Mouse (Mus musculus) embryonic facial prominence, embryonic 10.5 days (tissue): Measurements from ENCODE around the gene Mcrip1. TPM values are rescaled to one million over a fixed set of nuclear protein-coding genes. Genes with fewer than 3 reads are reported as not detected.
"Not testable (repeated sequence)": the region's sequence is repeated elsewhere in the genome, so short reads cannot be mapped to it uniquely, and the experiment has no call there.

Experiments used
- DNase-seq: peaks from one replicate; pipeline ENCODE4 v3.0.0-alpha.2; 2017; ENCODE audit warnings: low spot score
- H3K27ac ChIP-seq: fragments of 300-500 bp; sonication (generic); replicated peaks from 2 replicates; pipeline ENCODE4 v1.5.1; 2016; ENCODE audit warnings: mild to moderate bottlenecking
- H3K27me3 ChIP-seq: fragments of 300-500 bp; sonication (generic); replicated peaks from 2 replicates; pipeline ENCODE4 v1.6.1; 2016; ENCODE audit warnings: low read depth, mild to moderate bottlenecking; ENCODE audit not compliant: poor library complexity, severe bottlenecking
- H3K36me3 ChIP-seq: fragments of 300-500 bp; sonication (generic); replicated peaks from 2 replicates; pipeline ENCODE4 v1.6.1; 2016; ENCODE audit warnings: mild to moderate bottlenecking, moderate library complexity
- H3K4me1 ChIP-seq: fragments of 300-500 bp; sonication (generic); 2 replicates; pipeline ENCODE4 v1.6.1; 2016
- H3K4me3 ChIP-seq: fragments of 300-500 bp; sonication (generic); 2 replicates; pipeline ENCODE4 v1.5.1; 2016; ENCODE audit warnings: mild to moderate bottlenecking, moderate library complexity
- H3K9me3 ChIP-seq: fragments of 300-500 bp; sonication (generic); 2 replicates; pipeline ENCODE4 v1.6.1; 2016; ENCODE audit warnings: mild to moderate bottlenecking
- WGBS: fragments of 180-500 bp; shearing (Covaris S2); methylation state at CpG from one replicate; pipeline ENCODE4 v1.1.7; 2016; 5-methylcytosine and 5-hydroxymethylcytosine counted together
- polyA plus RNA-seq: library from polyadenylated mRNA; unstranded; fragments of >200 nt; fragmentation: Nextera tagmentation; extraction: Ambion mirVana; gene quantifications from 2 replicates; pipeline ENCODE4 v1.2.1, GENCODE M21; 2016

Gene Mcrip1
- polyA plus RNA-seq, 1 experiment from 2014 or later: 221 TPM

- Histone ChIP-seq H3K27me3 (0 out of 2 replicates have a peak, but pooled peaks cover 4% of the 10 kb centered on the region), H3K4me3 (peak overlapping the region; percentile 29; the same call in 1 of the 2 replicates), H3K36me3 (no peaks in the 10 kb centered on the region), H3K4me1 (peaks cover 30% of the 10 kb centered on the region), H3K9me3 (no peaks in the 10 kb centered on the region), H3K27ac (no peak overlapping the region)
- DNase-seq: peak; percentile 90
- 16% methylated on average over 17 of the region's 17 CpGs for WGBS
Measured at GRCm38 (mm10) chr11:120515611-120516010, 33.9 kb downstream of the Mcrip1 start.

GRCm38 (mm10) chr11:120514262-120514661, 35.3 kb downstream of the Mcrip1 start:
- DNase-seq, H3K9me3 ChIP-seq, H3K36me3 ChIP-seq, H3K27ac ChIP-seq, H3K27me3 ChIP-seq, H3K4me3 ChIP-seq: not testable (repeated sequence)
- peaks cover 29% of the 10 kb centered on the region for H3K4me1 ChIP-seq
- 90% methylated on average over 2 of the region's 2 CpGs for WGBS

- no peak for DNase-seq
- WGBS: 44% methylated on average over 6 of the region's 6 CpGs
- no peak overlapping the region for H3K27ac ChIP-seq
- H3K9me3 ChIP-seq: no peaks in the 10 kb centered on the region
- no peak overlapping the region for H3K4me3 ChIP-seq
- H3K36me3 ChIP-seq: no peaks in the 10 kb centered on the region
- peaks cover 29% of the 10 kb centered on the region for H3K4me1 ChIP-seq
- H3K27me3 ChIP-seq: 0 out of 2 replicates have a peak, but pooled peaks cover 4% of the 10 kb centered on the region
Measured at GRCm38 (mm10) chr11:120512790-120513453, 36.6 kb downstream of the Mcrip1 start.

GRCm38 (mm10) chr11:120510375-120511030, 39.0 kb downstream of the Mcrip1 start:
- no peaks in the 10 kb centered on the region for H3K9me3 ChIP-seq
- peak overlapping the region; percentile 48 for H3K4me3 ChIP-seq
- peak; percentile 39 for DNase-seq
- peaks cover 29% of the 10 kb centered on the region for H3K4me1 ChIP-seq
- 0 out of 2 replicates have a peak, but pooled peaks cover 4% of the 10 kb centered on the region for H3K27me3 ChIP-seq
- peak overlapping the region; percentile 78 for H3K27ac ChIP-seq
- 4% methylated on average over 16 of the region's 16 CpGs for WGBS
- H3K36me3 ChIP-seq: no peaks in the 10 kb centered on the region

- Histone ChIP-seq H3K4me3 (peak overlapping the region; percentile 48), H3K27me3 (0 out of 2 replicates have a peak, but pooled peaks cover 4% of the 10 kb centered on the region), H3K9me3 (no peaks in the 10 kb centered on the region), H3K36me3 (no peaks in the 10 kb centered on the region), H3K27ac (no peak overlapping the region), H3K4me1 (peaks cover 29% of the 10 kb centered on the region)
- DNase-seq: peak; percentile 10
- 27% methylated on average over 4 of the region's 4 CpGs for WGBS
Measured at GRCm38 (mm10) chr11:120509940-120510339, 39.6 kb downstream of the Mcrip1 start.

- H3K9me3 ChIP-seq: no peaks in the 10 kb centered on the region
- H3K36me3 ChIP-seq: no peaks in the 10 kb centered on the region
- 92% methylated on average over 9 of the region's 9 CpGs for WGBS
- H3K27me3 ChIP-seq: 0 out of 2 replicates have a peak, but pooled peaks cover 4% of the 10 kb centered on the region
- peak; percentile 7 for DNase-seq
- H3K4me3 ChIP-seq: no peak overlapping the region
- H3K4me1 ChIP-seq: peaks cover 29% of the 10 kb centered on the region
- no peak overlapping the region for H3K27ac ChIP-seq
Measured at GRCm38 (mm10) chr11:120508290-120508870, 41.1 kb downstream of the Mcrip1 start.

GRCm38 (mm10) chr11:120507611-120508289, 41.8 kb downstream of the Mcrip1 start:
- no peaks in the 10 kb centered on the region for H3K36me3 ChIP-seq
- H3K4me1 ChIP-seq: peaks cover 23% of the 10 kb centered on the region
- 0 out of 2 replicates have a peak, but pooled peaks cover 4% of the 10 kb centered on the region for H3K27me3 ChIP-seq
- WGBS: 86% methylated on average over 13 of the region's 13 CpGs
- DNase-seq: peak; percentile 7
- H3K9me3 ChIP-seq: no peaks in the 10 kb centered on the region
- no peak overlapping the region for H3K4me3 ChIP-seq
- no peak overlapping the region for H3K27ac ChIP-seq

GRCm38 (mm10) chr11:120506899-120507298, 42.6 kb downstream of the Mcrip1 start:
- Histone ChIP-seq H3K9me3 (no peaks in the 10 kb centered on the region), H3K4me3 (no peak overlapping the region), H3K36me3 (no peaks in the 10 kb centered on the region), H3K27ac (no peak overlapping the region), H3K27me3 (0 out of 2 replicates have a peak, but pooled peaks cover 4% of the 10 kb centered on the region), H3K4me1 (peaks cover 21% of the 10 kb centered on the region)
- WGBS: 63% methylated on average over 4 of the region's 4 CpGs
- DNase-seq: peak; percentile 15

- H3K9me3 ChIP-seq: no peaks in the 10 kb centered on the region
- no peak for DNase-seq
- H3K4me3 ChIP-seq: no peak overlapping the region
- 86% methylated on average over 3 of the region's 3 CpGs for WGBS
- H3K27ac ChIP-seq: no peak overlapping the region
- H3K27me3 ChIP-seq: no peaks in the 10 kb centered on the region
- peaks cover 14% of the 10 kb centered on the region for H3K4me1 ChIP-seq
- H3K36me3 ChIP-seq: no peaks in the 10 kb centered on the region
Measured at GRCm38 (mm10) chr11:120505661-120506060, 43.9 kb downstream of the Mcrip1 start.

- peak; percentile 7 for DNase-seq
- Histone ChIP-seq H3K27ac (no peak overlapping the region), H3K9me3 (no peaks in the 10 kb centered on the region), H3K36me3 (peaks cover 32% of the 10 kb centered on the region), H3K4me1 (peaks cover 6% of the 10 kb centered on the region; the same call in 1 of the 2 replicates), H3K4me3 (no peak overlapping the region), H3K27me3 (no peaks in the 10 kb centered on the region)
- WGBS: 94% methylated on average over 4 of the region's 4 CpGs
Measured at GRCm38 (mm10) chr11:120501701-120502100, 47.8 kb downstream of the Mcrip1 start.

- Histone ChIP-seq H3K27me3 (no peaks in the 10 kb centered on the region), H3K36me3 (peaks cover 39% of the 10 kb centered on the region), H3K27ac (no peak overlapping the region), H3K4me3 (no peak overlapping the region), H3K9me3 (no peaks in the 10 kb centered on the region), H3K4me1 (peaks cover 6% of the 10 kb centered on the region; the same call in 1 of the 2 replicates)
- DNase-seq: peak; percentile 11
- 69% methylated on average over 6 of the region's 6 CpGs for WGBS
Measured at GRCm38 (mm10) chr11:120501018-120501417, 48.5 kb downstream of the Mcrip1 start.

GRCm38 (mm10) chr11:120500357-120500756, 49.2 kb downstream of the Mcrip1 start:
- Histone ChIP-seq H3K27ac (no peak overlapping the region), H3K4me3 (no peak overlapping the region), H3K4me1 (peaks cover 6% of the 10 kb centered on the region; the same call in 1 of the 2 replicates), H3K27me3 (no peaks in the 10 kb centered on the region), H3K9me3 (no peaks in the 10 kb centered on the region), H3K36me3 (peaks cover 46% of the 10 kb centered on the region)
- 19% methylated on average over 3 of the region's 3 CpGs for WGBS
- peak; percentile 12 for DNase-seq
